Mouse (Mus musculus) frontal cortex, postnatal 10 days (tissue): ENCODE data around the gene Reps1.
"Not testable (repeated sequence)": the region's sequence is repeated elsewhere in the genome, so short reads cannot be mapped to it uniquely, and the experiment has no call there.

ENCODE experiments used
- DNase-seq, 2 experiments: peaks; one replicate each; pipeline ENCODE4 v3.0.0; 2022; ENCODE audit warnings: low spot score in 2 of 2, mixed read lengths in 1 of 2

The Reps1 gene

GRCm38 (mm10) chr10:18064606-18065228 lies 9.1 kb downstream of the Reps1 start:
- DNase-seq, result no peak

DNA sequence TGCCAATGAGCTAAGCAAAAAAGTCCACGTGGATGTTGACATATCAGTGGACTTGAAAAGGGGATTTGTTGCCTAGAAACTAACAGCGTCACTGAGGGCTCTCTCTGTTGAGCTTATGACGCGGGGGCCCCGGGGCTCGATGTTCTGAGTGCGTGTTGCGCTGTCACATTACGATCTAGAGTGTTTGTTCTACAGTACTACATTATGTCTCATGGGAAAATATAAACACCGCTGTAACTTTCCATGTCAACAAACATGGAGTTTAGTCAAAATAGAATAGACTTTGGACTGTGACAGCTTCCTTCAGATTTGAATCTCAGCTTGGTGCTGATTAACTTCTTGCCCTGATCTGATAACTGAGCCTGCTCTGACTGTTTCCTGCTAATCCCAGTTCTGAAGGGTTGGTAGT lies 10.4 kb downstream of the Reps1 start:
- DNase-seq, result no peak

DNA sequence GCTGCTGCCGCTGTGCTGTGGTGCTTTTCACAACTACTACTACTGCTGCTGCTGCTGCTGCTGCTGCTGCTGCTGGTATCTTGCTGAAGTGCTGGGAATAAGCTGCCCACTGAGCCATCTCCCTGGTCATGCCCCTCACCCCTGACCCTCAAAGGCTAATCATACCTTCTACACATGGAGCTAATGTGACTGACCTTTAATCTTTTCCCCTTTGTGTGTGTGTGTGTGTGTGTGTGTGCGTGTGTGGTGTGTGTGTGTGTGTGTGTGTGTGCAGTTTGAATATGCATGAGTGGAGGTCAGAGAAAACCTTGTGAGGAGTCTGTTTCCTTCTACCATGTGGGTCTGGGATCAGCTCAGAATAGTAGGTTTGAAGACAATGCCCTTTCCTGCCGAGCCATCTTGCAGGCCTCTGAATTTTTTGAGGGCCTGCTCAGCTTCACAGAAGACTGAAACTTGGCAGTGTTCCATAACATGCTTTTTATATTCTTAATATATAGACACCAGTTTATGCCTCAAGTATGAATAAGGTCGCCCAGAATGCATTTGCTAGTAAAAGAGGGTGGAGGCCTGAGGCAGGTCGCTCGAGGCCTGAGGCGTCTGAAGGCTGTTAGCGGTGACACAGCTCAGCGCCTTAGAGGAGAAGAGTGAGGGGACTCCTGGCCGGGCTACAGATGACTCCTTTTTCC lies 12.2 kb downstream of the Reps1 start:
- DNase-seq, result no peak

GRCm38 (mm10) chr10:18068880-18069279 lies 13.2 kb downstream of the Reps1 start:
- DNase-seq, result no peak

DNA sequence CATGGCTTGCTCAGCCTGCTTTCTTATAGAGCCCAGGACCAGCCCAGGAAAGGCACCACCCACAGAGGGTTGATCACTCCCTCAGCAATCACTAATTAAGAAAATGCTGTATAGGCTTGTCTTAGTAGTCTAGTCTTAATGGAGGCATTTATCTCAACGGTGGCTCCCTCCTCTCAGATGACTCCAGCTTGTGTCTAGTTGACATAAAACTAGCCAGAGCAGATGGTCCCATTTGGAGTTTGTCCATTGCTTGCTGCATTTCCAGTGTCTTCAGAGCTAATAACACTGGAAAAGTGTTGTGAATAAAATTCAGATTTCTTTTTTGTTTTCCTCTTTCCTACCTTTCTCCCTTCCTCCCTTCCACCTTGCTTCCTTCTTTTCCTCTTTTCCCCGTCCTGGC lies 13.9 kb downstream of the Reps1 start:
- no peak for DNase-seq

GRCm38 (mm10) chr10:18070144-18070543 lies 14.5 kb downstream of the Reps1 start:
- DNase-seq, result peak in 1 of 2 experiments; percentile 29

DNA sequence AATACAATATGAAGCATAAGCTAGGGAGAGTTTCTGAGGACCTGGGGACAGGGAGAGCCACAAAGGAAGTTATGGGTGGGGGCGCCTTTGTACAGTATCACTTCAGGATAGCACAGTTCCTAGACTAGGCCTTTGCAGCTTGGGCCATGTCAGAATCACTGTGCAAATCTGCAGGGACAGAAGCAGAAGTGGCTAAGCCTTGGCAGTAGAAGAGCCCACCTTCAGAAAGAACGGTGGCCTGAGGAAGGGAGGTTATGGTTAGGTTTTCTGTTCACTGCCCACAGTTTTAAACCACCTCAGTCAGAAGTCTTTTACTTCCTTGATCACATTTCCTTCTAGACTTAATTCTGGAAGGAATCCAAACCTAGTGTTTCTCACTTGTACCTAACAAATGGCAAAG lies 15.0 kb downstream of the Reps1 start:
- DNase-seq, result no peak

- DNase-seq, result no peak
Measured at GRCm38 (mm10) chr10:18072871-18073270, 17.2 kb downstream of the Reps1 start.

DNA sequence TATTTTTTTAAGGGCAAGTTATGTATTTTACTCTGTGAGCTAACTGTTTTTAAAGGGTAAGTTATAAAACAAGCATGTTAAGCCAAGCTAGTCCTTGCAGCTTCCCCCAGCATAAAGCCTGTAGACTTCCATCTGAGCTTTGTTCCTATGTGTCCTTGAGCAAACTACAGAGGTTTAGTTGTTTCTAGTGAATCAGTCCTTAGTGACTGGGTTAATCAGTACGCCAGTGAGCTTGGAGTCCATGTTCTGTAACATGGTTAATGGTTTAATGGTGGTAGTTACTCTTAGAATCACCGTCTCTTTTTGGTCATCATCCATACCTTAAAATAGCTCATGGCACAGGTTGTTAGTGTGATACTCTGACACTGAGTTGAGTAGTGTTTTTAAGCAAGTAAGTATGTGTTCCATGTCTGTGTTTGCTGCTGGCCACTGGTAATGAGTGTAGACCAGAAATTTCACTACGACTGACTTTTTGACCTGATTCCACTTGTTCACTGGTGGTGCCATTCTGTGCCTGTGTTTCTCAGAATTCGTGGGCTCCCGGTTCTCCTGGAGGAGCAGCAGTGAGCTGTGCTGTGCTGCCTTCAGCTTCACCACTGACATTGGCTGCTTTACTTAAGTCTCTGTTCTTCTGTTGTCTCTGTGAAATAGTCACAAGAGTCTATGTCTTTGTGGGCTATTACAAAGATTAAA lies 18.9 kb downstream of the Reps1 start:
- DNase-seq, result no peak

DNA sequence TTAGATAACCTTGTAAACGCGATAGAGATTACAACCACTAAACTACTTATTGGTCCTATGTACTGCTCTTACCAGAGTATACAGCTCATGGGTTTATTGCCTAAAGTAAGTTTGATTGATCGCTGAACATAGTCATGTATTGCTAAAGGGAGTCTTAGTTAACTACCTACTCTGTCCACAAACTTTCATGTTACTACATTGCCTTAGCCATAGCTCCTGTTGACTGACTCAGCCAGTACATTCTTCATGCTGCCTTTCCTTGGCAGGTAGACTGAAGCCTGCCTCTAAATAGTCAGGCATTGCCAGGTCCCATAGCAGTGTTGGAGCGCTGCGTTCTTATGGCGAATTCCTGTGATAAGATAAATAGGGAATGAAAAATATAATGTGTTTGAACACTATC lies 20.2 kb downstream of the Reps1 start:
- DNase-seq, result no peak

DNA sequence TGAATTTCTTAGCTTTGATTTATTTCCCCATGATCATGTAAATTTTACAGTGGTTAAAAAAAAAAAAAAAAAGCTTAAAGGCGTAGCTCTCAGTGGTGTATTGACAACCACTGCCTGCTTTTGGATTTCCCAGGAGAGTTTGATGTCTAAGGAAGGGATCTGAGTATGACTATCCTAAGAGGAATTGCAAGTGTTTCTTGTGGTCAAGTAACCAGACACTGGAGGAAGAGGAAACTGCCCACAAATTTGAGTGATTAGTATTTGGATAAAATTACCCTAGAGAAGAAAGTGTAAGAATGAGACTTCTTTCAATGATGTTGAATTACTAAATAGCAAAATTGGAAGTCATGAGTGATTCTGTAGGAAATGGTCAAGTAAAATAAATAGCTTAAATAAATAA lies 25.9 kb downstream of the Reps1 start:
- no peak for DNase-seq

DNA sequence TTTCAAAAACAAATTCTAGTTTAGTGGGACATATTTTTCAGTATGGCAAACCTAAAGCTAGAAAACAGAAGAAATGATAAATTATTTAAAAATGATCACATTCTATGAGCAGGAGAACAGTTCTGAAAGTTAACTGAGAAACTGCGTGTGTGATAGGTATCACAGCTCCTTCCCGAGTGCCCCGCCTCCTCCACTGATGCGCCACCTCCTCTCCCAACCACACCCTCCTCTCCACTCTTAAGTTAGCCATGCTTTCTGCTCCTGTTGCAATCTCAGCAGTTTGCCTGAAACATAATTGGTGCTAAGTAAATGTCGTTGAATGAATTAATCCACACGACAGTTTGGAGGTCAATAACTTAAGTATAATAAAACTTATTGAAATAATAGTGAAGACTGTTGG lies 27.1 kb downstream of the Reps1 start:
- no peak for DNase-seq

DNA sequence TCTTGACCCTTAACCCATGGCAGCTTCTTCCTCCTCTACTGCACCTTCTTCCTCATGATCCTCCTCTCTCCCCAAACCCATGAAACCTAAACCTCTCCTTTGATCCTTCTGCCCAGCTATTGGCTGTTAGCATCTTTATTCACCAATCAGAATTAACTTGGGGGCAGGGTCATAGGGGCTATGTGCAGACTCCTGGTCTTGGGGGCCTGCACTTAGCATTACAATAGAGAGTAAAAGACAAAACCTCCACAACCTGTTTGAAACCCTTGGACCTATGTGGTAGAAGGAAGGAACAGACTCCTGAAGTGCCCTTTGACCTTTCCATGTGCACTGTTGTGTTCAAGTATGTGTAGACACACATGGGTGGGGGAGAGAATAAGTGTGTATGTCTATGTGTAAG lies 35.0 kb downstream of the Reps1 start:
- DNase-seq, result no peak

DNA sequence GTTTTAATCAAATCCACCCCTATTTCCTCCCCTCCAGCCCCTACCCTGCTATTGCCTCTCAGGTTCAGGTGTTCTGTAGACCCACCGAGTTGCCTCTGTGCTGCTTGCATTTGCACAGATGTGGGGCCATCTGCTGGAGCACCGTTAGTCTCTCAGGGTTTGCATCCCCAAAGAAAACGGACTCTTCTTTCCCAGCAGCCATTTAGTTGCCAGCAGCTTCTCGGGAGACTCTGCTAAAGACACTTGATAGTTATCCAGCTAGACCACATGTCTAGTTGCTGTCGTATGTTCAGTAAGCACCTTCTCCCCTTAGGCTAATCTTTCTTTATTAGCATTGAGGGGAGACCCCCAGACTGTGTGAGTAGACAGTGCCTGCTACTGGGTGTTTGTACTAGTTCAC lies 46.5 kb downstream of the Reps1 start:
- no peak for DNase-seq

DNA sequence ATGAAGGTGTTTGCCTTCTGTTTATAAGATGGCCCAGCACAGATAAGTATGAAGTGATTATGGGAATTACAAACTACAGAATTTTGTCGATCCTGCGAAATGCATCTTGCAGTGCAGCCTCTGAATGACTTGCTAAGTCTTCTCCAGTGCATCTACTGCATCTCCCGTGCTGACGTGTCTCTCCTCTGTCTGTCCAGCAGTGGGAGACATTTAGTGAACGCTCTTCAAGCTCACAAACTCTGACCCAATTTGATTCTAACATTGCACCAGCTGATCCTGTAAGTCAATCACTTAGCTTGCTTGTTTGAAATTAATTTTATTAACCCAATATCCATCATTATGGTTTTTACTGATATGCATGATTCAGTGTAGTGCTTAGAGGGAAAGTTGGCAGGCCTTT lies 51.8 kb downstream of the Reps1 start:
- DNase-seq, result no peak

DNA sequence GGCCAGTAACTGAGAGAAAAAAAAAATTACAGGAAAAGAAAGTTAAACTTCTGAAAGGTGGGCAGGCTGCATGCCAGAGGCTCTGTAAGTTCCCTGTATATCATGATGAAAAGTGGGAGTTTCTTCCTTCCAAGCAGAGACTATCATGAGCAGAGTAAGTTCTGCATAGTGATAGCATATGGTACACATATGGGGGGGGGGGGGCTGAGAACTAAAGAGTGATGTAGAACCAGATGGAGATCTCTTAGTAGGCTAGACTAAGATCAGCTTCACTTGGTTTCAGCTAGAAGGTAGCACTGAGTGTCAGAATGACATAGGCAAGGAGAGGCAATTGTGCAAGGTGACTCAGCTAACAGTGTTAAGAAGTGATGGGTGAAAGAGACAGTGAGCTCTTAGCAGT lies 55.3 kb downstream of the Reps1 start:
- DNase-seq, result no peak

DNA sequence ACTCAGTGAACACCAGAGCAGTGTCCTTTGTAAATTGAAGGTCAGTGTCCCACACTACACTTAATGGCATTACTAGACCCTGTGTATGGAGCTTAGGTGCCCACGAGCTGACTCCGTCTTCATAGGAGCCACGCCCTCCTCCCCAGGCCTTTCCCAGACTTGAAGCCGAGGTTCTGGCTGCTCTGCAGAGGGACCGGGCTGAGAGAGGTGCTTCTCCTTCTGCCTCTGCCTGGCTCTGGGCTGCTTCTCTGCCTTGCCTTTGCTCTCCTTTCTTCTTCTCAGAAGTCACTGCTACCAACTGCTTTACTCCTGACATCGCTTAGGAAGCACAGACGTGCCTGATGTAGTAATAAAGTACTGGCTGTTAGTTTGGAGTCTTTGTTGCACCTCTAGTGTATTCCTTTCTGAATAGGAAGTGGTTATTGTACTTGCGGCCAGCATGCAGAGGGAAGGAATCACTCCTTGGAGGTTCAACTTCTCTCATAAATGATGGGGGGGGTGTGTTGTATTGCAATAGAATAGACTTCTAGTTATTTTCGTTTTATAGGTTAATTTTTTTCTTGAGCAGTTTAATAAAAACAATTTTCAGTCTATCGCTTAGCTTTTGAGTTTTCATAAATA lies 57.9 kb downstream of the Reps1 start:
- no peak for DNase-seq

- DNase-seq, result no peak
Measured at GRCm38 (mm10) chr10:18118336-18118735, 62.7 kb downstream of the Reps1 start.

DNA sequence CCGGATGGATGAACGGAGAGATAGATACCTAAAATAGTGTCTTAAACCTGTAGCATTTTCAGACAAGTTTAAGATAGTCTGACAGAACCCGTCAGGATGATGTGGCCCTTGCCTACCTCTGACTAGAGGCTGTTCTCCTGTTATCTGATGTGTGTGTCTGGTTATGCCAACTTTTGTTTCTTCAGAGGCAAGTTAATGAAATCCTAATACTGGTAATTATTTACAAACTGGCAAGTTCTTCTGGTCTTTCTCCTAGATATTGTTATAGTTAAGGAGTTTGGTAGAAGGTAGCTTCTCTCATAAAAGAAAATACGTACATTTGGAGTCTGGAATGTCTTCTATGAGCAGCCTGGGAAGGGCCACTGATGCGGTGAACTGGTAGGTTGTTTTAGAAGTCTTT lies 74.6 kb downstream of the Reps1 start:
- DNase-seq, result no peak

DNA sequence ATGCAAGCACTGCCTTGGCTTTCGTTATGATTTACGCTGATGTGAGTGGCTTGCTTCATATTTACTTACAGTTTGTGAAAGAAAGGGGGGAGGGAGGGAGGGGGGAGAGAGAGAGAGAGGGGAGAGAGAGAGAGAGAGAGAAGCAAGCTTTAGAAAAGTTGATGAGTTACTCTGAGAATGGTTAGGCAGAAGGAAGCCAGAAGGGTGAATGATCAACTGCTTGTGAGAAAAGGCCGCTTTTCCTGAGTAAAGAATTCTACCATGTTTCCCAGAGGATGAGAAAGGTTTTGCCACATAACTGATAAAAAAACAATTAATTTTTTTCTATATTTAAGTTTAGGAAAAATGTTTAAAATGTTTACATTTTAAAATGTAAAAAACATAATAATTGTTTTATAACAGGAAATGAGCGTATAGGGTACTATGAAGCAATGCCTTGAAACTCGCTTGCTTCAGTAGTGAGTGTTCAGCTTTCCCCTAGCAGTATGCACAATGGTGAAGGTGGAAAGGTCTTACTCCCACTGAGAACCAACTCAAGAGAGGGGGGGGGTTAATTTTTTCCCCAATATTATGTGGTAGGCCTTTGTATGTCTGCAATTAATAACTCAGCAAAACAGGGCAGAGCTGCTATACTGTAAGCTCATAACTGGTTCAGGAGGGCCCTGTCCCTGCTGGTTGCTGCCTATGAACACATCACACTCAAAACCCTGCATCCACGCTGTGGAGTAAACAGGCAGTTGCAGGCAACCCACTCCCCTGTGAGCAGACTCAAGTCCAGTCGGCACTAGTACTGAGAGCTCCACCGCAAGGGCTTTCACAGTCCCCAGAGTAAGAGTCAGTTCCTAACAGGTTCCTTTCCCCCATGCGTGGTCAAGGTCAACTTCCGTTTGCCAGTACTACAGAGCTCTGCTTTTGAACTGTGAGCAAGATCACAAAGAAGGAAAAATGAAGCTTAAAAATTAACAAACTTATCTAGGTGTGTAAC lies 76.3 kb downstream of the Reps1 start:
- DNase-seq, result no peak

- not testable (repeated sequence) for DNase-seq
Measured at GRCm38 (mm10) chr10:18138853-18139503, 83.3 kb downstream of the Reps1 start.
